Mouse (Mus musculus): ENCODE data around the gene Kcna1. TPM values are rescaled to one million over a fixed set of nuclear protein-coding genes. Genes with fewer than 3 reads are reported as not detected.

Gene Kcna1
- total and polyA plus RNA-seq, 2 experiments from 2014 or later: 2.2 to 4.2 TPM

DNA sequence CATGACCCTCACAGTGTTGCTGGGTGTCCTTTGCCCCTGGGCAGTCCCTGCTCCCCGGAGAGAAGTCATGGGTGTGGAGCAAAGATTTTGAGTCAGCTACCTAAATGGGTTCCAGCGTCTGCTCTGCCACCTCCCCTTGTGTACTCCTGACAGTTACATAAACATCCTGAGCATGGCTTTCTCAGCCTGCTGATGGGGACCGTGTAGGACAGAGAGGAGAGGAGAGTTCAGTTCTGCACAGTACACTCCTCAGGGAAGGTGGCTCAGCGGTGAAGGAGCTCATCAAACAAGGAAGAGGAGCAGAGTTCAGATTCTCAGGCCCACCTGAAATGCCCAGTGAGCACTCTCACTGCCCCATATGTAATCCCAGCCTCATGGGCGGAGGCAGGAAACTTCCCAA is 51.1 kb downstream of the Kcna1 start:
- ATAC-seq (ENCODE audit: low FRiP score) (no peak), DNase-seq (ENCODE audit: low spot score) (no peak)
- Histone ChIP-seq H3K9ac (replicated peaks; ENCODE audit: low read length, poor library complexity, severe bottlenecking) (no peak overlapping the region), H3K4me1 (ENCODE audit: insufficient read depth, low read length) (no peaks in the 10 kb centered on the region), H3K27ac (ENCODE audit: low read depth, low read length) (no peak overlapping the region), H3K27me3 (ENCODE audit: insufficient read depth, low read length) (no peaks in the 10 kb centered on the region), H3K4me2 (ENCODE audit: low read depth, low read length, poor library complexity, severe bottlenecking) (no peak overlapping the region), H3K36me3 (ENCODE audit: insufficient read depth, low read length) (no peaks in the 10 kb centered on the region), H3K4me3 (ENCODE audit: low read depth, low read length) (no peak overlapping the region), H3K9me3 (ENCODE audit: low read length) (no peaks in the 10 kb centered on the region)
- TF ChIP-seq CTCF (IDR thresholded peaks at IDR 0.05): no peak
- 37% methylated on average over 5 of the region's 5 CpGs for WGBS

DNA sequence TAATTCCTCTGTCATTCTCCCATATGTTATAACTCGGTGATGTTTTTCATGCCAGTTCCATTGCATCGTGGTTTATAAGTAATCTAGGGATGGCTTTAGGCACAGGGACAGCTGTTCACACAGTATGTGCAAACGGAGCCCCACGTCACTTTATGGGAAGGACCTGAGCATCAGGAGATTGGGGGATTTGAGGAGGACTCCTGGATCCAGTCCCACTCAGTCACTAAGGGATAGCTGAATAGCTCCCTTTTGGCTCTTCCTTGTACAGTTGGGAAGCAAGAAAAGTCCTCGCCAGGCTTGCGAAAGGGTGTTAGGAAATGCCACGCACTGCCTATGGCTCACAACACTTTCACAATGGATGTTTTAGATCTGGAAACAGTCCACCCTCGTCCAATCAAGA is 51.8 kb downstream of the Kcna1 start:
- no peaks in the 10 kb centered on the region for H3K9me3 ChIP-seq (ENCODE audit: low read length)
- DNase-seq (ENCODE audit: low spot score) (peak; percentile 55), ATAC-seq (ENCODE audit: low FRiP score) (no peak)
- H3K4me2 ChIP-seq (ENCODE audit: low read depth, low read length, poor library complexity, severe bottlenecking): no peak overlapping the region
- no peaks in the 10 kb centered on the region for H3K27me3 ChIP-seq (ENCODE audit: insufficient read depth, low read length)
- no peak overlapping the region for H3K9ac ChIP-seq (replicated peaks; ENCODE audit: low read length, poor library complexity, severe bottlenecking)
- no peaks in the 10 kb centered on the region for H3K4me1 ChIP-seq (ENCODE audit: insufficient read depth, low read length)
- no peaks in the 10 kb centered on the region for H3K36me3 ChIP-seq (ENCODE audit: insufficient read depth, low read length)
- H3K27ac ChIP-seq (ENCODE audit: low read depth, low read length): no peak overlapping the region
- H3K4me3 ChIP-seq (ENCODE audit: low read depth, low read length): no peak overlapping the region
- TF ChIP-seq CTCF (IDR thresholded peaks at IDR 0.05): no peak
- WGBS: 63% methylated on average over 8 of the region's 8 CpGs

DNA sequence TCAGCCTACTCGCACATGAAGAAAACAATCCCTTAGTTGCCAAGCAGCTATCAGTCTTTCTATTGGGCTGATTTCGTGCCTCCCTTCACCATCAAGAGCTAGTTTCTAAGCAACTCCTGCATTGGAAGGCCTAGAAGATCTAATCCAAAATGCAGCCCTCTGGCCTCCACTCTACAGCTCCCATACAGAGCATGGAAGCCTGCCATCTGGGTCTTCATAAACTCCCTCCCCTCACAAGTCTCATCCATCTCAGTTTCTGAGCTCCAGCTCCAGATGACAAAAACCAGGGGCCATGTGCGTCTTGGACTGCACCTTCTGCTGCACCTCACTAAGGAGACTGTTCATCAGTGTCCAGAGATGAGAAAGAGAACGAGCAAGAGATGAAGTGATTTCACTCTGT is 52.8 kb downstream of the Kcna1 start:
- H3K27me3 ChIP-seq (ENCODE audit: insufficient read depth, low read length): no peaks in the 10 kb centered on the region
- no peak overlapping the region for H3K9ac ChIP-seq (replicated peaks; ENCODE audit: low read length, poor library complexity, severe bottlenecking)
- no peaks in the 10 kb centered on the region for H3K36me3 ChIP-seq (ENCODE audit: insufficient read depth, low read length)
- no peak overlapping the region for H3K4me2 ChIP-seq (ENCODE audit: low read depth, low read length, poor library complexity, severe bottlenecking)
- no peaks in the 10 kb centered on the region for H3K9me3 ChIP-seq (ENCODE audit: low read length)
- WGBS: 74% methylated on average over 4 of the region's 4 CpGs
- no peak for DNase-seq (ENCODE audit: low spot score)
- no peak for TF ChIP-seq CTCF (IDR thresholded peaks at IDR 0.05)
- no peaks in the 10 kb centered on the region for H3K4me1 ChIP-seq (ENCODE audit: insufficient read depth, low read length)
- no peak overlapping the region for H3K4me3 ChIP-seq (ENCODE audit: low read depth, low read length)
- ATAC-seq (ENCODE audit: low FRiP score): no peak
- H3K27ac ChIP-seq (ENCODE audit: low read depth, low read length): no peak overlapping the region

Other genes starting within 250 kb of the Kcna1 start
- 4.9 and 5.3 TPM in 2 replicates for gene Kcna5, start 111.0 kb downstream of the Kcna1 start, total RNA-seq (2014; rRNA removed)
- 3.8 and 4.9 TPM in 2 replicates for gene Kcna5, start 111.0 kb downstream of the Kcna1 start, polyA plus RNA-seq (2015; fragmentation: Nextera tagmentation; extraction: Ambion mirVana)
- 91.7 and 95.9 TPM in 2 replicates for gene Kcna6, start 94.3 kb upstream of the Kcna1 start, total RNA-seq (2014; rRNA removed)
- gene Kcna6, start 94.3 kb upstream of the Kcna1 start, polyA plus RNA-seq (2015; fragmentation: Nextera tagmentation; extraction: Ambion mirVana): 26.9 and 29.2 TPM in 2 replicates
- 100 and 114 TPM in 2 replicates for gene Ndufa9, start 202.8 kb upstream of the Kcna1 start, total RNA-seq (2014; rRNA removed)
- 220 TPM in 2 replicates for gene Ndufa9, start 202.8 kb upstream of the Kcna1 start, polyA plus RNA-seq (2015; fragmentation: Nextera tagmentation; extraction: Ambion mirVana)
- gene Akap3, start 206.7 kb upstream of the Kcna1 start, total RNA-seq (2014; rRNA removed): 0.11 and 0.47 TPM in 2 replicates
- gene Akap3, start 206.7 kb upstream of the Kcna1 start, polyA plus RNA-seq (2015; fragmentation: Nextera tagmentation; extraction: Ambion mirVana): 0.16 and 0.21 TPM in 2 replicates